Mouse (Mus musculus): ENCODE results near the gene Cep112. TPM values are rescaled to one million over a fixed set of nuclear protein-coding genes. Genes with fewer than 3 reads are reported as not detected.
A peak's percentile ranks its signal among the peaks of the same experiment; 100 is the strongest.

Cep112 gene
- polyA plus RNA-seq, 1 experiment from 2014 or later: 7.6 TPM

GRCm38 (mm10) chr11:108893855-108894510, 469.0 kb downstream of the Cep112 start:
- no peak overlapping the region for H3K27ac ChIP-seq
- 63% methylated on average over 10 of the region's 10 CpGs for WGBS
- no peaks in the 10 kb centered on the region for H3K27me3 ChIP-seq (replicated peaks)
- no peak overlapping the region for H3K4me2 ChIP-seq (replicated peaks)
- H3K4me1 ChIP-seq (replicated peaks): 0 out of 2 replicates have a peak, but pooled peaks cover 5% of the 10 kb centered on the region
- H3K9me3 ChIP-seq: no peaks in the 10 kb centered on the region
- no peak overlapping the region for H3K4me3 ChIP-seq (replicated peaks)
- no peak overlapping the region for H3K9ac ChIP-seq
- no peaks in the 10 kb centered on the region for H3K36me3 ChIP-seq
- ATAC-seq: no peak

GRCm38 (mm10) chr11:108897034-108897433, 472.0 kb downstream of the Cep112 start:
- Histone ChIP-seq H3K9ac (no peak overlapping the region), H3K36me3 (no peaks in the 10 kb centered on the region), H3K9me3 (no peaks in the 10 kb centered on the region), H3K4me3 (replicated peaks) (no peak overlapping the region), H3K4me2 (replicated peaks) (no peak overlapping the region), H3K27me3 (replicated peaks) (no peaks in the 10 kb centered on the region), H3K27ac (no peak overlapping the region), H3K4me1 (replicated peaks) (0 out of 2 replicates have a peak, but pooled peaks cover 5% of the 10 kb centered on the region)
- no peak for ATAC-seq
- 83% methylated on average over 4 of the region's 4 CpGs for WGBS

GRCm38 (mm10) chr11:108898063-108898462, 473.1 kb downstream of the Cep112 start:
- Histone ChIP-seq H3K4me3 (replicated peaks) (no peak overlapping the region), H3K4me1 (replicated peaks) (0 out of 2 replicates have a peak, but pooled peaks cover 8% of the 10 kb centered on the region), H3K4me2 (replicated peaks) (no peak overlapping the region), H3K36me3 (no peaks in the 10 kb centered on the region), H3K27me3 (replicated peaks) (no peaks in the 10 kb centered on the region), H3K9ac (no peak overlapping the region), H3K9me3 (no peaks in the 10 kb centered on the region), H3K27ac (no peak overlapping the region)
- peak; percentile 77 for ATAC-seq
- 68% methylated on average over 9 of the region's 9 CpGs for WGBS

GRCm38 (mm10) chr11:108898483-108898882, 473.5 kb downstream of the Cep112 start:
- no peak for ATAC-seq
- 0 out of 2 replicates have a peak, but pooled peaks cover 8% of the 10 kb centered on the region for H3K4me1 ChIP-seq (replicated peaks)
- no peak overlapping the region for H3K9ac ChIP-seq
- no peaks in the 10 kb centered on the region for H3K9me3 ChIP-seq
- WGBS: 87% methylated on average over 6 of the region's 6 CpGs
- no peaks in the 10 kb centered on the region for H3K27me3 ChIP-seq (replicated peaks)
- H3K4me3 ChIP-seq (replicated peaks): no peak overlapping the region
- H3K36me3 ChIP-seq: no peaks in the 10 kb centered on the region
- no peak overlapping the region for H3K27ac ChIP-seq
- H3K4me2 ChIP-seq (replicated peaks): no peak overlapping the region

DNA sequence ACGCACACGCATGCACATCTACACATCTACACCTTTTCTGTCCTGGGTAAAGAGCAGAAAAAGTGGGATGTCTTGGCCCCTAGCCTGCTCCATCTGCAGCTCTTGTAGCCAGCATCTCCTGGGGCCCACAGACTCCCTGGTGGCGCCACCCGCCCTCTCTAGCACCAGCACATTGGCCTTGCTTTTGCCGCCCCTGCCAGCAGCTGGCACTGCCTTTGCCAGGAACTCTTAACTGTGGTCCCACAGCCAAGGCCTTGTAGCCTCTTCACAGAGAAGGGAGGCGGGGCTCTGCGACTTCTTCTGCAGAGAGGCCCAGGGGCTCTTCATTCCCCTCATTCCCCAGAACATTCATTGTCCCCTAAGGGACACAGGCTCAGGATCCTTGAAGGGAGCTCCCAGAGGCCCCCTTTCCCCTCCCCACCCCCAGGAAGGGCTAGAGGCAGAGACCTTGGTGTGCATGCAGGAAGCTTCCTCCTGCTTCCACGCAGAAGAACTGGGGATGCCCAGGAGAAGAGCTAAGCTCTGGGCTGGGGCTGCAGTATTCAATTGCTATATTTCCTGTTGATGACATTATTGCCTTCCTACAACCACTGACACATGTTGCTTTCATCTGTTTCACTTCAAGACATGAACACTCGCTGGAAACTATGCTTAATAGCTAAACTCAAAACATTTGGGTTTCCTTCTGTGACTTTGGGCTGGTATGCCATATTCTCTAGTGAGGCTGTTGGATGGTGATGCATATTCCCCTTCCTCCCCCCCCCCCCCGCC, 475.9 kb downstream of the Cep112 start:
- no peak overlapping the region for H3K27ac ChIP-seq
- H3K9ac ChIP-seq: no peak overlapping the region
- 74% methylated on average over 9 of the region's 10 CpGs for WGBS
- no peaks in the 10 kb centered on the region for H3K27me3 ChIP-seq (replicated peaks)
- H3K36me3 ChIP-seq: no peaks in the 10 kb centered on the region
- no peak overlapping the region for H3K4me3 ChIP-seq (replicated peaks)
- H3K4me1 ChIP-seq (replicated peaks): 0 out of 2 replicates have a peak, but pooled peaks cover 8% of the 10 kb centered on the region
- no peak for ATAC-seq
- no peaks in the 10 kb centered on the region for H3K9me3 ChIP-seq
- H3K4me2 ChIP-seq (replicated peaks): no peak overlapping the region

GRCm38 (mm10) chr11:108901670-108902069, 476.7 kb downstream of the Cep112 start:
- H3K36me3 ChIP-seq: no peaks in the 10 kb centered on the region
- H3K9ac ChIP-seq: no peak overlapping the region
- H3K9me3 ChIP-seq: no peaks in the 10 kb centered on the region
- H3K27me3 ChIP-seq (replicated peaks): no peaks in the 10 kb centered on the region
- no peak overlapping the region for H3K4me3 ChIP-seq (replicated peaks)
- ATAC-seq: no peak
- no peak overlapping the region for H3K27ac ChIP-seq
- no peak overlapping the region for H3K4me2 ChIP-seq (replicated peaks)
- WGBS: 84% methylated on average over 7 of the region's 7 CpGs
- H3K4me1 ChIP-seq (replicated peaks): 0 out of 2 replicates have a peak, but pooled peaks cover 8% of the 10 kb centered on the region

- Histone ChIP-seq H3K27ac (no peak overlapping the region), H3K4me3 (replicated peaks) (no peak overlapping the region), H3K4me1 (replicated peaks) (peaks cover 8% of the 10 kb centered on the region; the same call in 1 of the 2 replicates), H3K9ac (no peak overlapping the region), H3K4me2 (replicated peaks) (no peak overlapping the region), H3K9me3 (no peaks in the 10 kb centered on the region), H3K27me3 (replicated peaks) (no peaks in the 10 kb centered on the region), H3K36me3 (no peaks in the 10 kb centered on the region)
- no peak for ATAC-seq
- WGBS: 71% methylated on average over 4 of the region's 4 CpGs
These were observed 477.3 kb downstream of the Cep112 start for GRCm38 (mm10) chr11:108902303-108902702.

DNA sequence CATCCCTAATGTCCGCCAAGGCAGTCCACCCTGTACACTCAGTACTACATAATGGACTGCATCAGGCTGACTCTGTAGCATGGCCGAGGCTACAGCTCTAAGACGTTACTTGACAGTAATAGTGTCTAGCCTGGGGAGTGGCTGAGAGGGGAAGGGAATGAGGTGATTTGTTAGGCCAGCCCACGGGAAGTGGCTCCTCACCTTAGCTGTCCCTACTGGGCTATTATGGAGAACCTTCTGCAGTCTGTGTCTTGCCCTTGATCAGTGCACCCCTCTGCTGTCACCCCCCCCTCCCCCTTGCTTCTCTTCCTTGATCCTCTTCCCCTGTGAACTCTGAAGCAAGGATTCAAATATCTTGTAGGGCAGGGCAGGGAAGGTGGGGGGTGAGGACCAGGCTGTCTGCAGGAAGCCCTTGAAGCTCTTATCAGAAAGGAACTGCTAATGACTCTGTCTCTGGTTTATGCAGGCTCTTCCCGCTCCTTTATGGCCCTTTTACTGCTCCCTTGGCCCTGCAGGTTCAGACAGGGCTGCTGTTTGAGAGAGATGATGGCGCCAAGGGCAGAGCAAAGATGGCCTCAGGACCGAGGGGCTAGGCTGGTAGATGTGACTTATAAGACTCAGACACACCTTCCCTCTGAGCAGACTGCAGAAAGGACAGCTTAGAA, 481.7 kb downstream of the Cep112 start:
- H3K27me3 ChIP-seq (replicated peaks): no peaks in the 10 kb centered on the region; the same call in 1 of the 2 replicates
- ATAC-seq: peak; percentile 83
- H3K27ac ChIP-seq: peak overlapping the region; percentile 66
- WGBS: 40% methylated on average over 7 of the region's 7 CpGs
- H3K4me2 ChIP-seq (replicated peaks): no peak overlapping the region
- H3K4me1 ChIP-seq (replicated peaks): peaks cover 13% of the 10 kb centered on the region
- no peak overlapping the region for H3K9ac ChIP-seq
- no peaks in the 10 kb centered on the region for H3K36me3 ChIP-seq
- no peak overlapping the region for H3K4me3 ChIP-seq (replicated peaks)
- H3K9me3 ChIP-seq: no peaks in the 10 kb centered on the region

DNA sequence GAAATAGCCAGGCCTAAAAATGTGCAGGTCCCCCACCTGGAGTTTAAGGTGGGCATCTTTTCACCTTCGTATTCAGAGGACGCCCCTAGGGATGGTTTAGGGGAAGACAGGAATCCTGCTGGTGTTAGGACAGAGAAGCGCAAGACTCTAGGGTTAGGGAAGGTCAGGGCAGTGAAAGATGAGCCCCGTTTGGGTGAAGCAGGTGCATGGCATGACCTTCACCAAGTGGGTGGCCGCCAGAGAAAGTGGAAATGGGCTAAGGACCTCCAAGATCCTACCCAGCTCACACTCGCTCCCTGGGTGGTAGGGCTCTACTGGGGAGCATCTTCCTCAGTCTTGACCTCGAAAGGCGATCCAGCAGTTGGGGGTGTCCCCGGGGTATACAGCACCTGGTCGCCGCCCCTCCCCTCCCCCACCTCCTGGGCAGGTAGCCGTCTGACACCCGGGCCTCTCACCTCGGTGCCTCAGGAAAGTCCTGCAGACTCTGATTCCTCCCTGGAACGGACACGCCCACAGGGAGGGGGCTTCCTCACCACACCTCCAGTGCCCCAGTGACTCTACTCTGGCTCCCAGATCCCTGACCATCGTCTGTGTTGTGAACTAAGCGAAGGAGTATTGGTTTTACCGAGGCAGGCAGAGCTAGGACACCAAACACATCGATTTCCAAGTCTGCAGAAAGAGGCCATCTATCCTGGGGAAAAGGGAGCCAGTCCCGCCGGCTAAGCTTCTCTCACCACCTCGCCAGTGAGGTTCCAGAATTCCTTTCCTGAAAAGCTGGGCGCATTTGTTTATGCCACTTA, 484.6 kb downstream of the Cep112 start:
- H3K36me3 ChIP-seq: no peaks in the 10 kb centered on the region
- WGBS: 10% methylated on average over 24 of the region's 24 CpGs
- peak overlapping the region; percentile 55 for H3K4me2 ChIP-seq (replicated peaks)
- no peaks in the 10 kb centered on the region for H3K9me3 ChIP-seq
- H3K4me3 ChIP-seq (replicated peaks): no peak overlapping the region
- H3K9ac ChIP-seq: no peak overlapping the region
- peaks cover 10% of the 10 kb centered on the region for H3K4me1 ChIP-seq (replicated peaks)
- H3K27ac ChIP-seq: no peak overlapping the region
- ATAC-seq: peak; percentile 36; the same call in 1 of the 2 replicates
- no peaks in the 10 kb centered on the region; the same call in 1 of the 2 replicates for H3K27me3 ChIP-seq (replicated peaks)
